Mouse (Mus musculus) liver, embryonic 14.5 days (tissue): Measurements from ENCODE around the gene Uqcr11. TPM values are rescaled to one million over a fixed set of nuclear protein-coding genes. Genes with fewer than 3 reads are reported as not detected.

Experiments
- ATAC-seq: fragments of 200-750 bp; cut with Nextera tagmentation; 2 replicates; pipeline ENCODE4 v1.8.0; 2017; ENCODE audit warnings: moderate number of reproducible peaks, mild to moderate bottlenecking, moderate library complexity; ENCODE audit not compliant: insufficient read depth
- DNase-seq, 3 experiments: peaks; one replicate each; pipeline ENCODE4 v3.0.0-alpha.2; 2012 to 2013; ENCODE audit warnings: low read depth in 3 of 3, low spot score in 3 of 3
- H3K27ac ChIP-seq: fragments of 300-500 bp; sonication (generic); 2 replicates; pipeline ENCODE4 v1.5.1; 2014; ENCODE audit warnings: moderate library complexity, mild to moderate bottlenecking, control low read depth, inconsistent platforms
- H3K27me3 ChIP-seq: fragments of 300-500 bp; sonication (generic); 2 replicates; pipeline ENCODE4 v1.6.1; 2014; ENCODE audit warnings: mild to moderate bottlenecking, low read length, moderate library complexity; ENCODE audit not compliant: control insufficient read depth, insufficient read depth
- H3K36me3 ChIP-seq: fragments of 300-500 bp; sonication (generic); replicated peaks from 2 replicates; pipeline ENCODE4 v1.6.1; 2014; ENCODE audit warnings: low read depth; ENCODE audit not compliant: control insufficient read depth, insufficient read depth
- H3K4me1 ChIP-seq, 2 experiments: fragments of 200-500 bp in 1 of 2; fragments of 300-500 bp in 1 of 2; sonication (generic) in 1 of 2; replicated peaks; 2 replicates each; pipeline ENCODE4 v1.6.1; 2012 to 2014; ENCODE audit warnings: antibody characterized with exemption in 1 of 2, inconsistent platforms in 1 of 2, low read length in 1 of 2; ENCODE audit not compliant: control insufficient read depth in 2 of 2, insufficient read depth in 2 of 2
- H3K4me2 ChIP-seq: fragments of 300-500 bp; sonication (generic); 2 replicates; pipeline ENCODE4 v1.6.1; 2014; ENCODE audit warnings: low read depth, mild to moderate bottlenecking, control low read depth, moderate library complexity
- H3K4me3 ChIP-seq, 2 experiments: fragments of 200-500 bp in 1 of 2; fragments of 300-500 bp in 1 of 2; sonication (generic) in 1 of 2; 2 replicates each; pipeline ENCODE4 v1.5.1; 2012 to 2014; ENCODE audit warnings: low read depth in 2 of 2, low read length in 2 of 2, mild to moderate bottlenecking in 2 of 2, control low read depth in 1 of 2, inconsistent platforms in 1 of 2, moderate library complexity in 1 of 2; ENCODE audit not compliant: insufficient read depth in 1 of 2
- H3K9ac ChIP-seq: fragments of 300-500 bp; sonication (generic); replicated peaks from 2 replicates; pipeline ENCODE4 v1.6.1; 2014; ENCODE audit warnings: mild to moderate bottlenecking, control low read depth, moderate library complexity
- H3K9me3 ChIP-seq: fragments of 300-500 bp; sonication (generic); 2 replicates; pipeline ENCODE4 v1.6.1; 2016; ENCODE audit warnings: low read length, mixed read lengths; ENCODE audit not compliant: control insufficient read depth
- CTCF ChIP-seq: IDR thresholded peaks from 2 replicates; pipeline ENCODE4 v1.5.1; 2016; ENCODE audit warnings: antibody characterized with exemption, low read depth, control low read depth
- EP300 ChIP-seq: IDR thresholded peaks from 2 replicates; pipeline ENCODE4 v1.6.1; 2016; ENCODE audit warnings: antibody characterized with exemption, low read depth
- WGBS: fragments of 180-500 bp; shearing (Covaris S2); extraction: QIAGEN DNeasy Blood & Tissue Kit; methylation state at CpG from one replicate; pipeline ENCODE4 v1.1.7; 2014; ENCODE audit not compliant: insufficient replicate concordance; 5-methylcytosine and 5-hydroxymethylcytosine counted together
- microRNA-seq: library from miRNA; unstranded; fragments of <30 nt; microRNA quantifications from one replicate; pipeline ENCODE4, GENCODE M21; 2016
- polyA plus RNA-seq, 2 experiments: library from polyadenylated mRNA; depleted of rRNA in 1 of 2; stranded (reverse) in 1 of 2; unstranded in 1 of 2; fragments of >200 nt; fragmentation: Nextera tagmentation in 1 of 2; extraction: Ambion mirVana in 1 of 2; gene quantifications; 2 replicates each; pipeline versions ENCODE4 v1.2.1 to v1.2.3; 2012 to 2014

Uqcr11 gene
- polyA plus RNA-seq, 2 experiments, result 571 to 729 TPM

GRCm38 (mm10) chr10:80355431-80355830 lies 51.2 kb downstream of the Uqcr11 start:
- no peaks in the 10 kb centered on the region for H3K36me3 ChIP-seq
- no peak overlapping the region for H3K4me2 ChIP-seq
- H3K27ac ChIP-seq, result no peak overlapping the region
- H3K4me3 ChIP-seq, result no peak overlapping the region
- WGBS, result 13% methylated on average over 8 of the region's 9 CpGs
- no peak overlapping the region for H3K9ac ChIP-seq
- H3K27me3 ChIP-seq, result peaks cover 65% of the 10 kb centered on the region
- TF ChIP-seq CTCF (no peak), EP300 (no peak)
- no peak for DNase-seq
- no peaks in the 10 kb centered on the region for H3K4me1 ChIP-seq
- H3K9me3 ChIP-seq, result no peaks in the 10 kb centered on the region
- no peak for ATAC-seq

Small RNA genes within 50 kb of the gene (microRNA-seq; reads per million reads assigned to microRNA genes)
- gene Gm22721, result not detected

Other genes starting within 250 kb of the Uqcr11 start
- 19.4 and 19.8 TPM in 2 replicates for gene Cirbp, start 240.8 kb downstream of the Uqcr11 start, polyA plus RNA-seq (2012; rRNA removed)
- gene Cirbp, start 240.8 kb downstream of the Uqcr11 start, polyA plus RNA-seq (2014; fragmentation: Nextera tagmentation; extraction: Ambion mirVana), result 10.1 and 10.7 TPM in 2 replicates
- gene 1600002K03Rik, start 233.9 kb downstream of the Uqcr11 start, polyA plus RNA-seq (2012; rRNA removed), result 6.8 and 6.9 TPM in 2 replicates
- 10.6 and 13.2 TPM in 2 replicates for gene 1600002K03Rik, start 233.9 kb downstream of the Uqcr11 start, polyA plus RNA-seq (2014; fragmentation: Nextera tagmentation; extraction: Ambion mirVana)
- gene Efna2, start 227.3 kb downstream of the Uqcr11 start, polyA plus RNA-seq (2012; rRNA removed), result 0.40 and 0.47 TPM in 2 replicates
- 0.51 and 0.52 TPM in 2 replicates for gene Efna2, start 227.3 kb downstream of the Uqcr11 start, polyA plus RNA-seq (2014; fragmentation: Nextera tagmentation; extraction: Ambion mirVana)
- 12.9 and 18.8 TPM in 2 replicates for gene Mum1, start 180.4 kb downstream of the Uqcr11 start, polyA plus RNA-seq (2012; rRNA removed)
- 13.2 and 13.8 TPM in 2 replicates for gene Mum1, start 180.4 kb downstream of the Uqcr11 start, polyA plus RNA-seq (2014; fragmentation: Nextera tagmentation; extraction: Ambion mirVana)
- gene Ndufs7, start 157.7 kb downstream of the Uqcr11 start, polyA plus RNA-seq (2012; rRNA removed), result 189 and 256 TPM in 2 replicates
- 272 and 285 TPM in 2 replicates for gene Ndufs7, start 157.7 kb downstream of the Uqcr11 start, polyA plus RNA-seq (2014; fragmentation: Nextera tagmentation; extraction: Ambion mirVana)
- 36.5 and 41.4 TPM in 2 replicates for gene Gamt, start 145.8 kb downstream of the Uqcr11 start, polyA plus RNA-seq (2012; rRNA removed)
- gene Gamt, start 145.8 kb downstream of the Uqcr11 start, polyA plus RNA-seq (2014; fragmentation: Nextera tagmentation; extraction: Ambion mirVana), result 64.9 and 67.9 TPM in 2 replicates
- 54.8 and 75.9 TPM in 2 replicates for gene Dazap1, start 145.3 kb downstream of the Uqcr11 start, polyA plus RNA-seq (2012; rRNA removed)
- gene Dazap1, start 145.3 kb downstream of the Uqcr11 start, polyA plus RNA-seq (2014; fragmentation: Nextera tagmentation; extraction: Ambion mirVana), result 20.4 and 22.7 TPM in 2 replicates
- gene Rps15, start 114.4 kb downstream of the Uqcr11 start, polyA plus RNA-seq (2012; rRNA removed), result 2,043 and 2,097 TPM in 2 replicates
- gene Rps15, start 114.4 kb downstream of the Uqcr11 start, polyA plus RNA-seq (2014; fragmentation: Nextera tagmentation; extraction: Ambion mirVana), result 805 and 809 TPM in 2 replicates
- 0.04 and 0.16 TPM in 2 replicates for gene Apc2, start 110.9 kb downstream of the Uqcr11 start, polyA plus RNA-seq (2012; rRNA removed)
- gene Apc2, start 110.9 kb downstream of the Uqcr11 start, polyA plus RNA-seq (2014; fragmentation: Nextera tagmentation; extraction: Ambion mirVana), result 0.04 TPM in 1 of 2 replicates, not detected in the other
- 24.3 and 24.7 TPM in 2 replicates for gene 2310011J03Rik, start 86.3 kb downstream of the Uqcr11 start, polyA plus RNA-seq (2012; rRNA removed)
- gene 2310011J03Rik, start 86.3 kb downstream of the Uqcr11 start, polyA plus RNA-seq (2014; fragmentation: Nextera tagmentation; extraction: Ambion mirVana), result 29.4 and 29.5 TPM in 2 replicates
- gene Pcsk4, start 77.3 kb downstream of the Uqcr11 start, polyA plus RNA-seq (2012; rRNA removed), result 6.6 and 7.2 TPM in 2 replicates
- 3.1 and 3.2 TPM in 2 replicates for gene Pcsk4, start 77.3 kb downstream of the Uqcr11 start, polyA plus RNA-seq (2014; fragmentation: Nextera tagmentation; extraction: Ambion mirVana)
- gene Reep6, start 76.9 kb downstream of the Uqcr11 start, polyA plus RNA-seq (2012; rRNA removed), result 23.6 and 29.2 TPM in 2 replicates
- gene Reep6, start 76.9 kb downstream of the Uqcr11 start, polyA plus RNA-seq (2014; fragmentation: Nextera tagmentation; extraction: Ambion mirVana), result 55.3 and 59.5 TPM in 2 replicates
- gene Adamtsl5, start 58.4 kb downstream of the Uqcr11 start, polyA plus RNA-seq (2012; rRNA removed), result 1.9 and 2.1 TPM in 2 replicates
- gene Adamtsl5, start 58.4 kb downstream of the Uqcr11 start, polyA plus RNA-seq (2014; fragmentation: Nextera tagmentation; extraction: Ambion mirVana), result 1.3 TPM in 2 replicates
- 0.08 and 0.10 TPM in 2 replicates for gene Plk5, start 50.4 kb downstream of the Uqcr11 start, polyA plus RNA-seq (2012; rRNA removed)
- 0.09 TPM in 1 of 2 replicates, not detected in the other for gene Plk5, start 50.4 kb downstream of the Uqcr11 start, polyA plus RNA-seq (2014; fragmentation: Nextera tagmentation; extraction: Ambion mirVana)
- 3.2 and 3.3 TPM in 2 replicates for gene Mex3d, start 19.2 kb downstream of the Uqcr11 start, polyA plus RNA-seq (2012; rRNA removed)
- gene Mex3d, start 19.2 kb downstream of the Uqcr11 start, polyA plus RNA-seq (2014; fragmentation: Nextera tagmentation; extraction: Ambion mirVana), result 0.55 and 1.1 TPM in 2 replicates
- 66.7 and 79.5 TPM in 2 replicates for gene Mbd3, start 7.3 kb downstream of the Uqcr11 start, polyA plus RNA-seq (2012; rRNA removed)
- gene Mbd3, start 7.3 kb downstream of the Uqcr11 start, polyA plus RNA-seq (2014; fragmentation: Nextera tagmentation; extraction: Ambion mirVana), result 43.7 and 44.3 TPM in 2 replicates
- gene Tcf3, start 26.8 kb upstream of the Uqcr11 start, polyA plus RNA-seq (2012; rRNA removed), result 54.7 and 74.7 TPM in 2 replicates
- 41.9 and 55.4 TPM in 2 replicates for gene Tcf3, start 26.8 kb upstream of the Uqcr11 start, polyA plus RNA-seq (2014; fragmentation: Nextera tagmentation; extraction: Ambion mirVana)
- 0.02 TPM in 2 replicates for gene Onecut3, start 88.0 kb upstream of the Uqcr11 start, polyA plus RNA-seq (2012; rRNA removed)
- not detected in 2 replicates for gene Onecut3, start 88.0 kb upstream of the Uqcr11 start, polyA plus RNA-seq (2014; fragmentation: Nextera tagmentation; extraction: Ambion mirVana)
- 0.01 and 0.02 TPM in 2 replicates for gene Atp8b3, start 132.3 kb upstream of the Uqcr11 start, polyA plus RNA-seq (2012; rRNA removed)
- 0.05 TPM in 1 of 2 replicates, not detected in the other for gene Atp8b3, start 132.3 kb upstream of the Uqcr11 start, polyA plus RNA-seq (2014; fragmentation: Nextera tagmentation; extraction: Ambion mirVana)
- 19.1 and 24.8 TPM in 2 replicates for gene Rexo1, start 154.7 kb upstream of the Uqcr11 start, polyA plus RNA-seq (2012; rRNA removed)
- gene Rexo1, start 154.7 kb upstream of the Uqcr11 start, polyA plus RNA-seq (2014; fragmentation: Nextera tagmentation; extraction: Ambion mirVana), result 10.7 and 14.0 TPM in 2 replicates
- 12.5 and 13.8 TPM in 2 replicates for gene Klf16, start 170.5 kb upstream of the Uqcr11 start, polyA plus RNA-seq (2012; rRNA removed)
- 10.6 and 12.3 TPM in 2 replicates for gene Klf16, start 170.5 kb upstream of the Uqcr11 start, polyA plus RNA-seq (2014; fragmentation: Nextera tagmentation; extraction: Ambion mirVana)
- 41.2 and 51.0 TPM in 2 replicates for gene Abhd17a, start 183.5 kb upstream of the Uqcr11 start, polyA plus RNA-seq (2012; rRNA removed)
- 55.0 and 63.4 TPM in 2 replicates for gene Abhd17a, start 183.5 kb upstream of the Uqcr11 start, polyA plus RNA-seq (2014; fragmentation: Nextera tagmentation; extraction: Ambion mirVana)
- gene Scamp4, start 196.0 kb upstream of the Uqcr11 start, polyA plus RNA-seq (2012; rRNA removed), result 22.0 and 27.6 TPM in 2 replicates
- gene Scamp4, start 196.0 kb upstream of the Uqcr11 start, polyA plus RNA-seq (2014; fragmentation: Nextera tagmentation; extraction: Ambion mirVana), result 34.6 and 39.8 TPM in 2 replicates
- 6.3 and 6.4 TPM in 2 replicates for gene Adat3, start 196.1 kb upstream of the Uqcr11 start, polyA plus RNA-seq (2012; rRNA removed)
- gene Adat3, start 196.1 kb upstream of the Uqcr11 start, polyA plus RNA-seq (2014; fragmentation: Nextera tagmentation; extraction: Ambion mirVana), result 3.8 and 4.9 TPM in 2 replicates
- gene Gm49322, start 199.2 kb upstream of the Uqcr11 start, polyA plus RNA-seq (2012; rRNA removed), result 1.2 and 1.3 TPM in 2 replicates
- gene Gm49322, start 199.2 kb upstream of the Uqcr11 start, polyA plus RNA-seq (2014; fragmentation: Nextera tagmentation; extraction: Ambion mirVana), result 0.19 and 0.28 TPM in 2 replicates
- 46.9 and 51.3 TPM in 2 replicates for gene Csnk1g2, start 216.0 kb upstream of the Uqcr11 start, polyA plus RNA-seq (2012; rRNA removed)
- gene Csnk1g2, start 216.0 kb upstream of the Uqcr11 start, polyA plus RNA-seq (2014; fragmentation: Nextera tagmentation; extraction: Ambion mirVana), result 25.5 and 27.0 TPM in 2 replicates